Mouse (Mus musculus) heart, embryonic 16.5 days (tissue): ENCODE results near the gene Tnfaip6. TPM values are rescaled to one million over a fixed set of nuclear protein-coding genes. Genes with fewer than 3 reads are reported as not detected.

ENCODE experiments used
- ATAC-seq: fragments of 200-750 bp; cut with Nextera tagmentation; replicated peaks from 2 replicates; pipeline ENCODE4 v1.8.0; 2017; ENCODE audit warnings: moderate number of reproducible peaks; ENCODE audit not compliant: insufficient read depth, low FRiP score; ENCODE audit errors: extremely low read depth
- H3K27ac ChIP-seq: fragments of 300-500 bp; sonication (generic); 2 replicates; pipeline ENCODE4 v1.5.1; 2014; ENCODE audit warnings: mild to moderate bottlenecking, low read length, control low read depth, moderate library complexity
- H3K27me3 ChIP-seq: fragments of 300-500 bp; sonication (generic); 2 replicates; pipeline ENCODE4 v1.6.1; 2014; ENCODE audit warnings: low read length, mixed read lengths; ENCODE audit not compliant: control insufficient read depth, insufficient read depth
- H3K36me3 ChIP-seq: fragments of 300-500 bp; sonication (generic); 2 replicates; pipeline ENCODE4 v1.6.1; 2014; ENCODE audit not compliant: control insufficient read depth, insufficient read depth
- H3K4me1 ChIP-seq: fragments of 300-500 bp; sonication (generic); 2 replicates; pipeline ENCODE4 v1.6.1; 2014; ENCODE audit warnings: low read length, mixed read lengths; ENCODE audit not compliant: control insufficient read depth, insufficient read depth
- H3K4me2 ChIP-seq: fragments of 300-500 bp; sonication (generic); 2 replicates; pipeline ENCODE4 v1.6.1; 2014; ENCODE audit warnings: low read depth, mild to moderate bottlenecking, control low read depth, low read length
- H3K4me3 ChIP-seq: fragments of 300-500 bp; sonication (generic); 2 replicates; pipeline ENCODE4 v1.5.1; 2014; ENCODE audit warnings: mild to moderate bottlenecking, control low read depth, low read length
- H3K9ac ChIP-seq: fragments of 300-500 bp; sonication (generic); 2 replicates; pipeline ENCODE4 v1.6.1; 2014; ENCODE audit warnings: low read length, control low read depth
- H3K9me3 ChIP-seq: fragments of 300-500 bp; sonication (generic); replicated peaks from 2 replicates; pipeline ENCODE4 v1.6.1; 2016; ENCODE audit warnings: low read length; ENCODE audit not compliant: control insufficient read depth
- WGBS: fragments of 180-500 bp; shearing (Covaris S2); extraction: QIAGEN DNeasy Blood & Tissue Kit; methylation state at CpG from one replicate; pipeline ENCODE4 v1.1.7; 2014; 5-methylcytosine and 5-hydroxymethylcytosine counted together
- polyA plus RNA-seq: library from polyadenylated mRNA; unstranded; fragments of >200 nt; fragmentation: Nextera tagmentation; extraction: Ambion mirVana; gene quantifications from 2 replicates; pipeline ENCODE4 v1.2.1, GENCODE M21; 2015

The Tnfaip6 gene
- polyA plus RNA-seq, 1 experiment from 2014 or later, result 3.1 TPM

DNA sequence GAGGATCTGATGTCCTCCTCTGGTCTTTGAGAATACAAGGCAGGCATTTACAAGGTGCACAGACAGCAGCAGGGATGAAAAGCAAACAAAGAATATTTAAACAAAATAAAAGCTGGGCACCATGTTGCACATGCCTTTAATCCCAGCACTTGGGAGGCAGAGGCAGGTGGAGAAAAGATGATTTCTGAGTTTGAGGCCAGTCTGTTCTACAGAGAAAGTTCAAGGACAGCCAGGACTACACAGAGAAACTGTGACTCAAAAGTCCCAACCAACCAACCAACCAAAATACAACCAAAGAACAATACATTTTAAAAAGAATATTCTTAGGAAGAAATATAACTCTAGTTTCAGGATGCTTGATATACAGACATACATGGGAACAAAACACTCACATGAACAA lies 19.9 kb downstream of the Tnfaip6 start:
- Histone ChIP-seq H3K27ac (no peak overlapping the region), H3K27me3 (no peaks in the 10 kb centered on the region), H3K4me2 (no peak overlapping the region), H3K4me3 (no peak overlapping the region), H3K4me1 (peaks cover 6% of the 10 kb centered on the region), H3K9ac (no peak overlapping the region), H3K9me3 (no peaks in the 10 kb centered on the region), H3K36me3 (no peaks in the 10 kb centered on the region)
- no peak for ATAC-seq

DNA sequence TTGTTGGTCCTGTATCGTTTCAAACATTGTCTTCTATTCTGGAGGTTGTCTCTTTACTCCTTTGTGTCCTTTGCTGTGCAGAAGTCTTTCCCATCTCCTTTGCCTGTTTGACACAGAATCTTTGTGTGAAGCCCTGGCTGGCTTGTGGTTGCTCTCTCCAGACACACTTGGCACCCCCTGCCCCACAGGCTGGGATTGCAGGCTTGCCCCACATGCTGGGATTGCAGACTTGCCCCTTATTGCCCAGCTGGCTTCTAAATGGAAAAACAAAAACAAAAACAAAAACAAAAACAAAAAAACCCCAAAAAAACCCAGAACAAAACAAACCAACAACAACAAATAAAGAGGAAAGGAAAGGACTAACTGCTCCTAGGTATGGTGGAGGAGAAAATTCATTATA lies 30.8 kb downstream of the Tnfaip6 start:
- Histone ChIP-seq H3K27ac (no peak overlapping the region), H3K27me3 (no peaks in the 10 kb centered on the region), H3K4me3 (no peak overlapping the region), H3K36me3 (no peaks in the 10 kb centered on the region), H3K9ac (no peak overlapping the region), H3K4me1 (peaks cover 6% of the 10 kb centered on the region), H3K4me2 (no peak overlapping the region), H3K9me3 (no peaks in the 10 kb centered on the region)
- ATAC-seq, result no peak
- 76% methylated on average over 1 of the region's 1 CpGs for WGBS

DNA sequence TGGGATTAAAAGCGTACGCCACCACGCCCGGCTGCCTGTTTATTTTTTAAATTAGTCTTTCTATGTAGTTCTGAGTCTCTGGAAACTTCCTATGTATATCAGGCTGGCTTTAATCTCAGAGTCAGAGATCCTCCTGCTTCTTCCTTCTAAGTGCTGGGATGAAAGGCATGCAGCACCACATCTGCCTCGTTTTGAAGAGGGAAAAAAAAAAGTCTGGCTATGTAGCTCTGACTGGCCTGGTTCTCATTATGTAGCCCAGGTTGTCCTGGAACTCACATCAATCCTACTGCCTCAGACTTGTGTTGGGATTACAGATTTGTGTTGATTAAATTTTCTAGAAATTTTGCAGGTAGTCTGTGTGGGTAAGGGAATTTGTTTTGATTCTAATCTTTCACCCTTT lies 33.0 kb downstream of the Tnfaip6 start:
- Histone ChIP-seq H3K27ac (no peak overlapping the region), H3K4me2 (no peak overlapping the region), H3K4me3 (no peak overlapping the region), H3K27me3 (no peaks in the 10 kb centered on the region), H3K4me1 (peaks cover 13% of the 10 kb centered on the region), H3K9me3 (no peaks in the 10 kb centered on the region), H3K36me3 (peaks cover 6% of the 10 kb centered on the region; the same call in 1 of the 2 replicates), H3K9ac (no peak overlapping the region)
- no peak for ATAC-seq
- WGBS, result 79% methylated on average over 5 of the region's 5 CpGs

DNA sequence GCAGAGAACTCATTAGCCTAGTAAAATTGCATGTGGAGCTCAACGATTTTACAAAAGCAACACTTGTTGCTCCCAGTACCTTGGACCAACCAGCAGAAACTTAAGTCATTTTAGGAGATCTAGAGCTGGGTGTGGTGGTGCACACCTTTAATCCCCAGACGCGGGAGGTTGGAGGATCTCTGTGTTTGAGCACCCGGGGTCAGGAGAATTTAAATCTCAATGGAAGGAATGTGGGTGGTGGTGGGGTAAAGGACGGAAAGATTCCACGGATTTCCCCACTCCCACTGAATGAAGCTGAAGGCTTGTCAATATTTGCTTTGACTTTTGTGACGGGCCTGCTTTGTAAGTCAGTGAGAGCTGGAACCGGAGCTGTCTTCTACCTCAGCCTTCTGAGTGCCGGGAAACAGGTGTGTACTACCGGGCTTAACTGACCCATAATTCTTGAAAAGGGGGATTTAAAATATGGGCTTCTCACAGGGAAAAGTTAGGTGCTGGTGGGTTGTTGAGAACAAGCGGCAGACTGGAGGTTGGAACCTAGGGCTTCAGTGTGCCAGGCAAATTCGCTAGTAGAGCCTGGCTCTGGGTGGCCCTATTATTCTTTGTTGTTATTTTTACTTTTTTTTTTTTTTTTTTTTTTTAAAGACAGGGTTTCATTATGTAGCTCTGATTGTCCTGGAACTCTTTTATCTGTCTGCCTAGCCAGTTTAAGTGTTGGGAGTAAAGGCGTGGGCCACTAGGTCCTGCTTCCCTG lies 33.6 kb downstream of the Tnfaip6 start:
- WGBS, result 67% methylated on average over 13 of the region's 13 CpGs
- Histone ChIP-seq H3K27ac (no peak overlapping the region), H3K4me3 (no peak overlapping the region), H3K27me3 (no peaks in the 10 kb centered on the region), H3K9ac (no peak overlapping the region; the same call in 1 of the 2 replicates), H3K9me3 (no peaks in the 10 kb centered on the region), H3K36me3 (peaks cover 10% of the 10 kb centered on the region; the same call in 1 of the 2 replicates), H3K4me1 (peaks cover 13% of the 10 kb centered on the region), H3K4me2 (no peak overlapping the region; the same call in 1 of the 2 replicates)
- ATAC-seq, result no peak

DNA sequence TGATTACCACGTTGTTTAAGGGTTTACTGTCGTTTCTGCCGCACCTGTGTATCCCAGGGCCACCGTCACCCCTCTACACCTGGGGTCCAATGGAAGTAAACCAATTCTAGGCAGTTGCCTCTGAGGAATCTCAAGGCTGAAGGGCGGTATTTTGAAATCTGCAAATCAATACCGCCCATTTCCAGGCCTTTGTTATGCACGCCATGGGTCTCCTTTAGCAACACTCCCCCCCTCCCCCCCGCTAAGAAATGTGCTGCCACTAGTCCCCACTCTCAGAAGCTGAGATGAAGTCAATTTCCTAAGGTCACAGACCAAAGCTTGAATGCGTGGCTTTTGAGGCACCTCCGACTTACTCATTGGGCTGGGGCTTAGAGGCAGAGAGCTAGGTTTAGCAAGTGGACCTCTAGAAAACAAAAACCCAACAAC lies 34.3 kb downstream of the Tnfaip6 start:
- ATAC-seq, result peak; percentile 16; the same call in 1 of the 2 replicates
- Histone ChIP-seq H3K4me1 (peaks cover 13% of the 10 kb centered on the region), H3K27me3 (no peaks in the 10 kb centered on the region), H3K36me3 (peaks cover 13% of the 10 kb centered on the region), H3K4me3 (peak overlapping the region; percentile 88), H3K9me3 (no peaks in the 10 kb centered on the region), H3K27ac (peak overlapping the region; percentile 83), H3K4me2 (peak overlapping the region; percentile 82), H3K9ac (peak overlapping the region; percentile 98)
- 10% methylated on average over 10 of the region's 10 CpGs for WGBS

DNA sequence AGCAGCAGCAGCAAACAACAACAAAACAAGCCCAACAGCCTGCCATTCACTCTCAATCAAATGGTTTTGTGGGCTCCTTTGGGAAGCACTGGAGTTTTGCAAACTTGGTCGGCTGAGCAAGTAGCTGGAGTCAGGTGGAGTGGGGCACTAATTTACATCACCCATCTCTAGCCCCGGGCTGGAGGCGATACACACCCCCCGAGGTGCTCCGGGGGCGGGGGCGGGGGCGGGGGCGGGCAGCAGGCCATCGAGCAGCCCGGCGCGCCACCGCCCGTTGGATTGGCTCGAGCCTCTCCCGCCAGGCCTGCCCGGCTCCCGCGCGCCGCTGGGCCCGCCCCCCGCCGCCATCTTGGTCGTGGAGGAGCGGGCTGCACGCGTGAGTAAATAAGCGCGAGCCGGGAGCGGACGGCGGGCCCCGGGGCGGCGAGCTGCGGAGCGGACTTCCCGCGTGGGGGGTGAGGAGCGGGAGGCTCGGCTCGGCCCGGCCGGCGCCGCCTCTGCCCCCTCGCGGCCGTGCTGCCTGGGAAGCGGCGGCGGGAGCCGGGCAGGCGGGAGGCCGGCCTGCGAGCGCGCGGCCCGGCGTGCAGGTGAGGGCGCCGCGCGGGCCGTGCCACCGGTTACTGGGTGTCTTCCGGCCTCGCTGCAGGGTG lies 34.8 kb downstream of the Tnfaip6 start, which contains the start of gene Rif1:
TSS of gene Rif1 (plus strand) at position 342 of the 650 bp plus-strand sequence.
- Histone ChIP-seq H3K9me3 (no peaks in the 10 kb centered on the region), H3K4me2 (peak within 1 kb of the TSS; percentile 82), H3K9ac (peak within 1 kb of the TSS; percentile 98), H3K27ac (peak within 1 kb of the TSS; percentile 83), H3K4me3 (peak within 1 kb of the TSS; percentile 88), H3K27me3 (no peaks in the 10 kb centered on the region), H3K4me1 (peaks cover 13% of the 10 kb centered on the region), H3K36me3 (peaks cover 18% of the 10 kb centered on the region)
- WGBS, result 0% methylated on average over 62 of the region's 72 CpGs
- ATAC-seq, result peak; percentile 95

DNA sequence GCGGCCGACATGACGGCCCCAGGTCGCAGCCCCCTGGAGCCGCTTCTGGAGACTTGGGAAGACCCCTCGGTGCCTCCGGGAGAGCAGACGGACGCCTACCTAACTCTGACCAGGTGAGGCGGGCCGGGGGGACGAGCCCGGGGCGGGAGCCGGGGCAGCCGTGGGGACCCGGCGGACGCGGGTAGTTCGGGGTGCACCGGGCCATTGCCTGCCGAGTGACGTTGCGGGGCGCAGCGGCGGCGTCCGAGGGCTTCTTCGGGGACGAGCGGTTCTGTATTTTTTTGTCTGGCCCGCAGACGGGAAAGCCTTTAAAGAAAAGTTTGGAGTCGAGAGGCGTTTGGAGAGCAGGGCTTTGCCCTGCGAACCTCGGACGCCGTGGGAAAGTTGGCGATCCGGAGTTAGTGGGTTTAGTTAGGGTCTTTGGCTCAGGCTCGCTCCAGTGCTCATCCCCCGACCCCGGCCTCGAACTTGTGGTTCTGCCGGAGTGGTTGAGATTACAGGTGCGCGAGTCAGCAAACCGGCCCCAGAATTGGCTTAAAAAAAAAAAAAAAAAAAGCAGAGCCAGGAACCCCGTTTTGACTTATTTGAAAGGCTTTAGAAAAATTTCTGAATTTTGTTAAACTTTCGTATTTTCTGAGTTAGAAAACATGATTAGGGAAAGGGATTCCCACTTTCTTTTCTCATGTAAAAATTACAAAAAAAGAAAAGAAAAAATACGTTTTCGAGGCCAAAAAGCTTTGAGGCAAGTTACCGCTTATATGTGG lies 35.5 kb downstream of the Tnfaip6 start:
- Histone ChIP-seq H3K4me2 (peak overlapping the region; percentile 82), H3K9ac (peak overlapping the region; percentile 98), H3K27me3 (no peaks in the 10 kb centered on the region), H3K9me3 (no peaks in the 10 kb centered on the region), H3K4me3 (peak overlapping the region; percentile 88), H3K27ac (peak overlapping the region; percentile 83), H3K4me1 (peaks cover 13% of the 10 kb centered on the region), H3K36me3 (peaks cover 22% of the 10 kb centered on the region)
- 2% methylated on average over 56 of the region's 56 CpGs for WGBS
- ATAC-seq, result peak; percentile 37; the same call in 1 of the 2 replicates

DNA sequence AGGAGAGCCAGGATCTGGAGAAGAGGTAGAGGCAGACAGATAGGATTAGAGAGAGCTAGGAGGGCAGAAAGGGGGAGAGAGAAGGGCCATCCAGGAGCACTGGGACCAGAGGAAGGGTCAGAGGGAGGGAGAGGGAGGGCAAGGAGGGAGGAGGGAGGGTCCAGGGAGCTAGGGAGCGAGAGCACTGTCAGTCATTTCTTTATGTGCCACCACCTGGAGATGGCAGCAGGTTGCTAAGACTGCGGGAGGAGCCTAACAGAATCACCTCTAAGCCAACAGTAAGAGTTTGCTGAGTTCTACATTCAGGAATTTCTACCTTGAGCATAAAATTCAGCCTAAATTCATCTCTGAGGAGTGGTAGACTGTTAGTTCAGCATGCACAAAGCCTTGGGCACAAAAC lies 40.9 kb downstream of the Tnfaip6 start:
- peaks cover 36% of the 10 kb centered on the region for H3K36me3 ChIP-seq
- H3K9ac ChIP-seq, result no peak overlapping the region
- H3K4me2 ChIP-seq, result no peak overlapping the region
- WGBS, result 96% methylated on average over 2 of the region's 2 CpGs
- no peaks in the 10 kb centered on the region for H3K9me3 ChIP-seq
- peaks cover 7% of the 10 kb centered on the region for H3K4me1 ChIP-seq
- H3K27ac ChIP-seq, result no peak overlapping the region
- ATAC-seq, result no peak
- H3K4me3 ChIP-seq, result no peak overlapping the region
- H3K27me3 ChIP-seq, result no peaks in the 10 kb centered on the region
